Mouse (Mus musculus): ENCODE measurements around the gene Cish. TPM values are rescaled to one million over a fixed set of nuclear protein-coding genes. Genes with fewer than 3 reads are reported as not detected.
A peak's percentile ranks its signal among the peaks of the same experiment; 100 is the strongest.

Gene Cish
- polyA plus RNA-seq, 1 experiment: 2.3 TPM

- H3ac ChIP-seq (ENCODE audit: control insufficient read depth, insufficient read length, low read depth): no peak overlapping the region
- H3K27me3 ChIP-seq (ENCODE audit: control insufficient read depth, insufficient read depth, insufficient read length): no peaks in the 10 kb centered on the region
- H3K36me3 ChIP-seq (ENCODE audit: control insufficient read depth, insufficient read depth): no peaks in the 10 kb centered on the region
- H3K4me3 ChIP-seq (ENCODE audit: insufficient read depth, poor library complexity, severe bottlenecking): no peak overlapping the region
- no peaks in the 10 kb centered on the region for H3K79me3 ChIP-seq (ENCODE audit: low read depth)
- no peak for TF ChIP-seq CEBPB (IDR thresholded peaks at IDR 0.05; ENCODE audit: low read depth)
- TF ChIP-seq FOSL1 (IDR thresholded peaks at IDR 0.05; ENCODE audit: insufficient read depth, low read length, poor library complexity, severe bottlenecking): no peak
- TF ChIP-seq MYOD1 (IDR thresholded peaks at IDR 0.05; ENCODE audit: control insufficient read depth, insufficient read length, low read depth): no peak
- TF ChIP-seq USF1 (IDR thresholded peaks at IDR 0.05; ENCODE audit: low read depth): no peak
- TF ChIP-seq CTCF (IDR thresholded peaks at IDR 0.05; ENCODE audit: control insufficient read depth, insufficient read depth, insufficient read length): no peak
- no peak for TF ChIP-seq MYOG (IDR thresholded peaks at IDR 0.05; ENCODE audit: control insufficient read depth, extremely low read depth, insufficient read length)
- no peak for TF ChIP-seq MAX (IDR thresholded peaks at IDR 0.05)
- no peaks in the 10 kb centered on the region for H3K79me2 ChIP-seq (ENCODE audit: control insufficient read depth, insufficient read depth)
Observed at GRCm38 (mm10) chr9:107261792-107262191, 34.0 kb upstream of the Cish start.

DNA sequence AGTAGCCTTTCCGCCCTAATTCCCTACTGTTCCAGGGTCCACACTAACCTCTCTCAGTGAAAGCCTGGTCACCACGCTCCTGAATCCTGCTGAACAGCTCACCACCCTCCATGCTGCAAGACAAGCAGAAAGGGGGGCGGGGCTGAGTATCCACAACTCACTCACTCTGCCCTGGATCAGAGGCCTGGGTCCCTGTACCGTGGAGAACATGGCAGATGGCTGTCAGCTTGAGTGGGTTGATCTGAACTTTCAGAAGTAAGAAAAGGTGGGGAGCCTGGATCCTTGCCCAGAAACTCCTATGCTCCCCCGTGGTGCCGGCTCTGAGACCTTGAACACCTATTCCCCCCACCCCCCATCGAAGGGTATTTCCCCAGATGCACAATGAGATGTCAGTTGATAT, 33.5 kb upstream of the Cish start:
- H3K4me3 ChIP-seq (ENCODE audit: insufficient read depth, poor library complexity, severe bottlenecking): no peak overlapping the region
- no peaks in the 10 kb centered on the region for H3K79me3 ChIP-seq (ENCODE audit: low read depth)
- H3ac ChIP-seq (ENCODE audit: control insufficient read depth, insufficient read length, low read depth): no peak overlapping the region
- H3K36me3 ChIP-seq (ENCODE audit: control insufficient read depth, insufficient read depth): no peaks in the 10 kb centered on the region
- H3K27me3 ChIP-seq (ENCODE audit: control insufficient read depth, insufficient read depth, insufficient read length): no peaks in the 10 kb centered on the region
- no peaks in the 10 kb centered on the region for H3K79me2 ChIP-seq (ENCODE audit: control insufficient read depth, insufficient read depth)
- TF ChIP-seq MAX (IDR thresholded peaks at IDR 0.05) (no peak), CTCF (IDR thresholded peaks at IDR 0.05; ENCODE audit: control insufficient read depth, insufficient read depth, insufficient read length) (no peak), MYOG (IDR thresholded peaks at IDR 0.05; ENCODE audit: control insufficient read depth, extremely low read depth, insufficient read length) (no peak), MYOD1 (IDR thresholded peaks at IDR 0.05; ENCODE audit: control insufficient read depth, insufficient read length, low read depth) (no peak), CEBPB (IDR thresholded peaks at IDR 0.05; ENCODE audit: low read depth) (no peak)

DNA sequence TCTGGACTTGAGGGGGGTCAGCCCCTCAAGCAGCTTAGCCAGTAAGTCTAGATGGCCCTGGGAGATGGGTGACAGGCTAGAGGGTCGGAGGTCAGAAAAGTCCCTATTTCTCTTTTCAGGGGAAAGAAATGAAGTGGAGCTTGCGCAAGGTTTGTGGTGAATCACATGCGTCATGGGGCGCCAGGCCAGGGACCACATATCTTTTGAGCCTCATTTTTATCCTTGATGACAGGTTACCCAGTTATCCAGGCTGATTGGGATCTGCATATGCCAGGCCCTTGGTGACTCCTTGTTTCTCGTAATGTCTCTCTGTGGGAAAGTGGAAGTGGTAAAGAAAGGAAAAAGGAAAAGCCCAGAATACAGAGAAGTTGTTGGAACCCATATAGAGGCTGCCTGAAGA, 31.9 kb upstream of the Cish start:
- H3K79me3 ChIP-seq (ENCODE audit: low read depth): no peaks in the 10 kb centered on the region
- no peaks in the 10 kb centered on the region for H3K36me3 ChIP-seq (ENCODE audit: control insufficient read depth, insufficient read depth)
- no peak overlapping the region for H3K4me3 ChIP-seq (ENCODE audit: insufficient read depth, poor library complexity, severe bottlenecking)
- H3ac ChIP-seq (ENCODE audit: control insufficient read depth, insufficient read length, low read depth): no peak overlapping the region
- no peak for TF ChIP-seq MYOD1 (IDR thresholded peaks at IDR 0.05; ENCODE audit: control insufficient read depth, insufficient read length, low read depth)
- TF ChIP-seq CEBPB (IDR thresholded peaks at IDR 0.05; ENCODE audit: low read depth): peak; percentile 97
- peak; percentile 36 for TF ChIP-seq FOSL1 (IDR thresholded peaks at IDR 0.05; ENCODE audit: insufficient read depth, low read length, poor library complexity, severe bottlenecking)
- TF ChIP-seq MAX (IDR thresholded peaks at IDR 0.05): no peak
- H3K27me3 ChIP-seq (ENCODE audit: control insufficient read depth, insufficient read depth, insufficient read length): no peaks in the 10 kb centered on the region
- H3K79me2 ChIP-seq (ENCODE audit: control insufficient read depth, insufficient read depth): no peaks in the 10 kb centered on the region

GRCm38 (mm10) chr9:107264731-107265130, 31.1 kb upstream of the Cish start:
- H3K79me3 ChIP-seq (ENCODE audit: low read depth): no peaks in the 10 kb centered on the region
- no peak overlapping the region for H3ac ChIP-seq (ENCODE audit: control insufficient read depth, insufficient read length, low read depth)
- TF ChIP-seq CTCF (IDR thresholded peaks at IDR 0.05; ENCODE audit: control insufficient read depth, insufficient read depth, insufficient read length): no peak
- no peak for TF ChIP-seq CEBPB (IDR thresholded peaks at IDR 0.05; ENCODE audit: low read depth)
- no peaks in the 10 kb centered on the region for H3K36me3 ChIP-seq (ENCODE audit: control insufficient read depth, insufficient read depth)
- H3K27me3 ChIP-seq (ENCODE audit: control insufficient read depth, insufficient read depth, insufficient read length): no peaks in the 10 kb centered on the region
- H3K4me3 ChIP-seq (ENCODE audit: insufficient read depth, poor library complexity, severe bottlenecking): no peak overlapping the region
- H3K79me2 ChIP-seq (ENCODE audit: control insufficient read depth, insufficient read depth): no peaks in the 10 kb centered on the region

DNA sequence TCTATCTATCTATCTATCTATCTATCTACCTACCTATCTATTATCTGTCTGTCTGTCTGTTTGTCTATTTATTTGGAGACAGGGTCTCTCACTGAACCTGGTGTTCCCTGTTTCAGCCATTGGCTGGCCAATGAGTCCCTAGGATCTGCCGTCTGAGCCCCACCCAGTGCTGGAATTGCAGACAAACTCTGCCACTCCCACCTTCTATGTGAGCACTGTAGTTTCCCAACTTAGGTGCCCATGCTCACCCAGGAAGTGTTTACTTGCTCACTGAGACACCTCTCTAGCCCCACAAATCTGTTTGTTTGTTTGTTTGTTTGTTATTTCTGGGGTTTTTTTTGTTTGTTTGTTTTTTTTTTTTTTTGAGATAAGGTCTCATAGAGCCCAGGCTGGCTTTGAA, 28.8 kb upstream of the Cish start:
- TF ChIP-seq CTCF (IDR thresholded peaks at IDR 0.05; ENCODE audit: control insufficient read depth, insufficient read depth, insufficient read length): no peak
- no peak for TF ChIP-seq MYOG (IDR thresholded peaks at IDR 0.05; ENCODE audit: control insufficient read depth, extremely low read depth, insufficient read length)
- Histone ChIP-seq H3K36me3 (ENCODE audit: control insufficient read depth, insufficient read depth) (no peaks in the 10 kb centered on the region), H3K79me3 (ENCODE audit: low read depth) (no peaks in the 10 kb centered on the region), H3K79me2 (ENCODE audit: control insufficient read depth, insufficient read depth) (no peaks in the 10 kb centered on the region), H3ac (ENCODE audit: control insufficient read depth, insufficient read length, low read depth) (no peak overlapping the region), H3K27me3 (ENCODE audit: control insufficient read depth, insufficient read depth, insufficient read length) (peaks cover 3% of the 10 kb centered on the region), H3K4me3 (ENCODE audit: insufficient read depth, poor library complexity, severe bottlenecking) (no peak overlapping the region)

GRCm38 (mm10) chr9:107267721-107268402, 28.0 kb upstream of the Cish start:
- H3K79me2 ChIP-seq (ENCODE audit: control insufficient read depth, insufficient read depth): no peaks in the 10 kb centered on the region
- TF ChIP-seq CEBPB (IDR thresholded peaks at IDR 0.05; ENCODE audit: low read depth) (no peak), MAX (IDR thresholded peaks at IDR 0.05) (no peak), MYOG (IDR thresholded peaks at IDR 0.05; ENCODE audit: control insufficient read depth, extremely low read depth, insufficient read length) (no peak), USF1 (IDR thresholded peaks at IDR 0.05; ENCODE audit: low read depth) (no peak), MYOD1 (IDR thresholded peaks at IDR 0.05; ENCODE audit: control insufficient read depth, insufficient read length, low read depth) (no peak), CTCF (IDR thresholded peaks at IDR 0.05; ENCODE audit: control insufficient read depth, insufficient read depth, insufficient read length) (no peak), FOSL1 (IDR thresholded peaks at IDR 0.05; ENCODE audit: insufficient read depth, low read length, poor library complexity, severe bottlenecking) (no peak)

More at GRCm38 (mm10) chr9:107267721-107268402, 28.0 kb upstream of the Cish start:
- Histone ChIP-seq H3K36me3 (ENCODE audit: control insufficient read depth, insufficient read depth) (no peaks in the 10 kb centered on the region), H3K27me3 (ENCODE audit: control insufficient read depth, insufficient read depth, insufficient read length) (peaks cover 3% of the 10 kb centered on the region), H3ac (ENCODE audit: control insufficient read depth, insufficient read length, low read depth) (no peak overlapping the region), H3K79me3 (ENCODE audit: low read depth) (no peaks in the 10 kb centered on the region), H3K4me3 (ENCODE audit: insufficient read depth, poor library complexity, severe bottlenecking) (no peak overlapping the region)
